Mouse (Mus musculus) E14TG2a.4 (cell line): Measurements from ENCODE around the gene Fam241a.

Source experiments
- CTCF ChIP-seq: conservative IDR thresholded peaks from 2 replicates; pipeline ENCODE4 v1.5.1; 2014; ENCODE audit warnings: low read length
- NANOG ChIP-seq: IDR thresholded peaks from 2 replicates; pipeline ENCODE4 v1.6.1; 2014; ENCODE audit warnings: borderline replicate concordance, low read length, mixed read lengths

- no peak for TF ChIP-seq CTCF
- TF ChIP-seq NANOG, result no peak
Measured at GRCm38 (mm10) chr3:127871575-127871974, 24.5 kb downstream of the Fam241a start.
